Mouse (Mus musculus) hindbrain, embryonic 14.5 days (tissue): ENCODE measurements around the gene Csrnp2. TPM values are rescaled to one million over a fixed set of nuclear protein-coding genes. Genes with fewer than 3 reads are reported as not detected.

Source experiments
- ATAC-seq: fragments of 200-750 bp; cut with Nextera tagmentation; 2 replicates; pipeline ENCODE4 v1.8.0; 2017; ENCODE audit warnings: moderate number of reproducible peaks, mild to moderate bottlenecking, moderate TSS enrichment, moderate library complexity; ENCODE audit not compliant: low FRiP score
- DNase-seq: peaks from one replicate; pipeline ENCODE4 v3.0.0-alpha.2; 2015; ENCODE audit warnings: low spot score
- H3K27ac ChIP-seq: fragments of 300-500 bp; sonication (generic); 2 replicates; pipeline ENCODE4 v1.5.1; 2014; ENCODE audit warnings: mild to moderate bottlenecking, moderate library complexity
- H3K27me3 ChIP-seq: fragments of 300-500 bp; sonication (generic); 2 replicates; pipeline ENCODE4 v1.6.1; 2014; ENCODE audit warnings: mild to moderate bottlenecking, low read length, mixed read lengths; ENCODE audit not compliant: control insufficient read depth, insufficient read depth
- H3K36me3 ChIP-seq: fragments of 300-500 bp; sonication (generic); replicated peaks from 2 replicates; pipeline ENCODE4 v1.6.1; 2014; ENCODE audit not compliant: control insufficient read depth, insufficient read depth
- H3K4me1 ChIP-seq: fragments of 300-500 bp; sonication (generic); replicated peaks from 2 replicates; pipeline ENCODE4 v1.6.1; 2014; ENCODE audit warnings: antibody characterized with exemption, low read length, mixed read lengths; ENCODE audit not compliant: control insufficient read depth, insufficient read depth
- H3K4me2 ChIP-seq: fragments of 300-500 bp; sonication (generic); replicated peaks from 2 replicates; pipeline ENCODE4 v1.6.1; 2014; ENCODE audit warnings: mild to moderate bottlenecking, moderate library complexity
- H3K4me3 ChIP-seq: fragments of 300-500 bp; sonication (generic); replicated peaks from 2 replicates; pipeline ENCODE4 v1.5.1; 2014; ENCODE audit warnings: mild to moderate bottlenecking, low read length
- H3K9ac ChIP-seq: fragments of 300-500 bp; sonication (generic); 2 replicates; pipeline ENCODE4 v1.6.1; 2014
- H3K9me3 ChIP-seq: fragments of 300-500 bp; sonication (generic); 2 replicates; pipeline ENCODE4 v1.6.1; 2016; ENCODE audit warnings: low read length; ENCODE audit not compliant: control insufficient read depth
- WGBS: fragments of 180-500 bp; shearing (Covaris S2); extraction: QIAGEN DNeasy Blood & Tissue Kit; methylation state at CpG from one replicate; pipeline ENCODE4 v1.1.7; 2014; 5-methylcytosine and 5-hydroxymethylcytosine counted together
- polyA plus RNA-seq: library from polyadenylated mRNA; unstranded; fragments of >200 nt; fragmentation: Nextera tagmentation; extraction: Ambion mirVana; gene quantifications from 2 replicates; pipeline ENCODE4 v1.2.1, GENCODE M21; 2014

The Csrnp2 gene
- polyA plus RNA-seq, 1 experiment from 2014 or later: 43.1 TPM

GRCm38 (mm10) chr15:100467738-100468137, 27.6 kb downstream of the Csrnp2 start:
- Histone ChIP-seq H3K36me3 (peaks cover 5% of the 10 kb centered on the region; the same call in 1 of the 2 replicates), H3K4me2 (peak overlapping the region; percentile 73), H3K9me3 (no peaks in the 10 kb centered on the region), H3K9ac (peak overlapping the region; percentile 76), H3K27ac (no peak overlapping the region), H3K27me3 (no peaks in the 10 kb centered on the region), H3K4me1 (peaks cover 26% of the 10 kb centered on the region), H3K4me3 (peak overlapping the region; percentile 59)
- DNase-seq: no peak
- ATAC-seq: no peak
- 47% methylated on average over 7 of the region's 8 CpGs for WGBS

GRCm38 (mm10) chr15:100465432-100465831, 29.9 kb downstream of the Csrnp2 start:
- no peak overlapping the region for H3K4me3 ChIP-seq
- peaks cover 19% of the 10 kb centered on the region for H3K4me1 ChIP-seq
- H3K27ac ChIP-seq: no peak overlapping the region
- no peaks in the 10 kb centered on the region for H3K27me3 ChIP-seq
- DNase-seq (no peak), ATAC-seq (no peak)
- no peak overlapping the region for H3K4me2 ChIP-seq
- H3K9ac ChIP-seq: no peak overlapping the region
- 75% methylated on average over 2 of the region's 2 CpGs for WGBS
- H3K36me3 ChIP-seq: no peaks in the 10 kb centered on the region
- no peaks in the 10 kb centered on the region for H3K9me3 ChIP-seq

- Histone ChIP-seq H3K27ac (no peak overlapping the region), H3K9ac (no peak overlapping the region), H3K4me3 (no peak overlapping the region), H3K27me3 (no peaks in the 10 kb centered on the region), H3K4me2 (no peak overlapping the region), H3K4me1 (peaks cover 8% of the 10 kb centered on the region), H3K9me3 (no peaks in the 10 kb centered on the region), H3K36me3 (no peaks in the 10 kb centered on the region)
- DNase-seq (peak; percentile 70), ATAC-seq (no peak)
- WGBS: 27% methylated on average over 6 of the region's 6 CpGs
These were observed 31.6 kb downstream of the Csrnp2 start for GRCm38 (mm10) chr15:100463712-100464111.

- DNase-seq: no peak
- H3K36me3 ChIP-seq: no peaks in the 10 kb centered on the region
- H3K9ac ChIP-seq: no peak overlapping the region
- no peaks in the 10 kb centered on the region for H3K9me3 ChIP-seq
- no peak overlapping the region for H3K27ac ChIP-seq
- no peaks in the 10 kb centered on the region for H3K4me1 ChIP-seq
- H3K4me3 ChIP-seq: no peak overlapping the region
- H3K27me3 ChIP-seq: no peaks in the 10 kb centered on the region
- H3K4me2 ChIP-seq: no peak overlapping the region
- ATAC-seq: no peak
- 75% methylated on average over 5 of the region's 5 CpGs for WGBS
These were observed 33.2 kb downstream of the Csrnp2 start for GRCm38 (mm10) chr15:100462086-100462485.

GRCm38 (mm10) chr15:100461646-100462045, 33.6 kb downstream of the Csrnp2 start:
- no peak overlapping the region for H3K4me3 ChIP-seq
- ATAC-seq: no peak
- DNase-seq: no peak
- no peaks in the 10 kb centered on the region for H3K27me3 ChIP-seq
- no peaks in the 10 kb centered on the region for H3K4me1 ChIP-seq
- H3K9ac ChIP-seq: no peak overlapping the region
- H3K36me3 ChIP-seq: no peaks in the 10 kb centered on the region
- H3K9me3 ChIP-seq: no peaks in the 10 kb centered on the region
- H3K27ac ChIP-seq: no peak overlapping the region
- WGBS: 70% methylated on average over 9 of the region's 9 CpGs
- no peak overlapping the region for H3K4me2 ChIP-seq

- Histone ChIP-seq H3K9ac (no peak overlapping the region), H3K27ac (no peak overlapping the region), H3K27me3 (no peaks in the 10 kb centered on the region), H3K4me1 (no peaks in the 10 kb centered on the region), H3K9me3 (no peaks in the 10 kb centered on the region), H3K4me3 (no peak overlapping the region), H3K36me3 (no peaks in the 10 kb centered on the region), H3K4me2 (no peak overlapping the region)
- no peak for DNase-seq
- no peak for ATAC-seq
- 11% methylated on average over 12 of the region's 12 CpGs for WGBS
These were observed 34.3 kb downstream of the Csrnp2 start for GRCm38 (mm10) chr15:100460942-100461341.

- ATAC-seq (no peak), DNase-seq (peak; percentile 71)
- WGBS: 45% methylated on average over 10 of the region's 10 CpGs
- H3K36me3 ChIP-seq: no peaks in the 10 kb centered on the region
- no peak overlapping the region for H3K27ac ChIP-seq
- no peaks in the 10 kb centered on the region for H3K4me1 ChIP-seq
- H3K9ac ChIP-seq: no peak overlapping the region
- no peaks in the 10 kb centered on the region for H3K27me3 ChIP-seq
- H3K4me2 ChIP-seq: no peak overlapping the region
- no peak overlapping the region for H3K4me3 ChIP-seq
- no peaks in the 10 kb centered on the region for H3K9me3 ChIP-seq
These were observed 37.2 kb downstream of the Csrnp2 start for GRCm38 (mm10) chr15:100458055-100458454.

GRCm38 (mm10) chr15:100457340-100457739, 37.9 kb downstream of the Csrnp2 start:
- Histone ChIP-seq H3K9me3 (no peaks in the 10 kb centered on the region), H3K27ac (no peak overlapping the region), H3K36me3 (no peaks in the 10 kb centered on the region), H3K27me3 (no peaks in the 10 kb centered on the region), H3K4me3 (no peak overlapping the region), H3K9ac (no peak overlapping the region), H3K4me1 (no peaks in the 10 kb centered on the region), H3K4me2 (no peak overlapping the region)
- ATAC-seq: no peak; the same call in 1 of the 2 replicates
- WGBS: 11% methylated on average over 17 of the region's 17 CpGs
- DNase-seq: peak; percentile 92

- no peak for ATAC-seq
- H3K9me3 ChIP-seq: no peaks in the 10 kb centered on the region
- 61% methylated on average over 7 of the region's 7 CpGs for WGBS
- no peaks in the 10 kb centered on the region for H3K27me3 ChIP-seq
- no peaks in the 10 kb centered on the region for H3K36me3 ChIP-seq
- no peak overlapping the region for H3K27ac ChIP-seq
- no peak overlapping the region for H3K4me2 ChIP-seq
- H3K9ac ChIP-seq: no peak overlapping the region
- no peaks in the 10 kb centered on the region for H3K4me1 ChIP-seq
- no peak for DNase-seq
- H3K4me3 ChIP-seq: no peak overlapping the region
These were observed 38.8 kb downstream of the Csrnp2 start for GRCm38 (mm10) chr15:100456356-100456991.

GRCm38 (mm10) chr15:100452486-100452885, 42.8 kb downstream of the Csrnp2 start:
- Histone ChIP-seq H3K27me3 (no peaks in the 10 kb centered on the region), H3K4me2 (no peak overlapping the region), H3K27ac (no peak overlapping the region), H3K36me3 (no peaks in the 10 kb centered on the region), H3K9ac (no peak overlapping the region), H3K4me1 (no peaks in the 10 kb centered on the region), H3K9me3 (no peaks in the 10 kb centered on the region), H3K4me3 (no peak overlapping the region)
- WGBS: 85% methylated on average over 11 of the region's 11 CpGs
- no peak for DNase-seq
- ATAC-seq: no peak
